Mouse (Mus musculus): ENCODE measurements at regions not wholly inside any gene's neighbourhood (a gene's known extent, or its start where the extent isn't known, plus 50 kb on each side); places are given as distances from the start of the nearest gene placed in this dataset.

DNA sequence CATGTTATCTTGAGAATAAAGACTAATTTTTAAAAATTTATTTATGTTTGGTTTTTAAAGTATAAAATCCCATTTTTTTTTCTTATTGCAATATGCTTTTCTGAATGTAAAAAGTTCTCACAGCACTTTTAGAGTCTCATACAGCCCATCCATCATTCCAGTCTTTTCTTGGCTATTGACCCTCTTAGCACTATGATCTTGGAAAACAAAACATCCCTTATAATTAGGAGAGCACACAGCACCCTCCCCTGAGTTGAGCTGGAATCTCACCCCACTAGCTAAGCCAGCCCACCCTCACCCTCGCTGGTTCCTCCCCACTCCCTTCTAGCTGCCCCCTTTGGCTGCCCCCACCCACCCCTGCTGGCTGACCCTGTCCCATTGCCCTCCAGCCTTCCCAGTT lies 154.2 kb upstream of the Ctnnb1 start (continued):
- TF ChIP-seq RCOR1 (IDR thresholded peaks at IDR 0.05; ENCODE audit: low read depth, low read length) (no peak), BHLHE40 (IDR thresholded peaks at IDR 0.05; ENCODE audit: borderline replicate concordance, low read depth, low read length) (no peak), JUND (IDR thresholded peaks at IDR 0.05; ENCODE audit: low read depth, low read length) (no peak), KAT2A (conservative IDR thresholded peaks at IDR 0.05; ENCODE audit: low read depth, low read length) (no peak), MXI1 (IDR thresholded peaks at IDR 0.05; ENCODE audit: low read depth, low read length) (no peak)

DNA sequence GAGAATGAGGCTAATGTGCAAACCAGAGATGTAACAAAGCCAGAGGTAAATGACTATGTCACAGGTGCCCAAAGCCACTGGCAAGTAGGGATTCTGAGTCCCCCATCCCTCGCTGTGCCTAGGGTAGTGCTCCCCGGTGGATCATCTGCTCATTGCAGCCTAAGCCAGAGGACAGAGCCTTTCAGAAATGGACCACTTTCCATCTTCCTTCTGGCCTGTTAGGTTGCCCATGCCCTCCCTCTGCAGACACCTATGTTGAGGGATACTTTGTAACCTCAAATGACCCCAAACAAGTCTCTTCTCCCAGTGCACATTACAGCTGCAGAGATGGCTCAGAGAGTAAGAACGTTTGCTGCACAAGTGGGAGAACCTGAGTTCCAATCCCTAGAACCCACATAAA lies 153.3 kb upstream of the Ctnnb1 start:
- DNase-seq (ENCODE audit: low read depth, low spot score), result peak; percentile 43
- Histone ChIP-seq H3K4me1 (ENCODE audit: control insufficient read depth in 1 of 2, insufficient read depth in 2 of 2, low read length in 2 of 2) (peaks cover 0 to 11% of the 10 kb centered on the region in 2 experiments), H3K9ac (ENCODE audit: control insufficient read depth, low read depth, low read length, poor library complexity, severe bottlenecking) (no peak overlapping the region), H3K9me3 (replicated peaks; ENCODE audit: insufficient read depth, low read length) (no peaks in the 10 kb centered on the region), H3K27me3 (ENCODE audit: control insufficient read depth in 1 of 2, insufficient read depth in 2 of 2, low read length in 2 of 2) (no peaks in the 10 kb centered on the region; a peak in 1 of 4 replicates), H3K79me2 (ENCODE audit: control insufficient read depth, insufficient read depth, low read length, poor library complexity) (no peaks in the 10 kb centered on the region), H3K27ac (ENCODE audit: control insufficient read depth, low read depth, low read length) (peak overlapping the region; percentile 81), H3K36me3 (ENCODE audit: control insufficient read depth in 1 of 2, insufficient read depth in 2 of 2, low read length in 2 of 2) (peaks cover 0 to 14% of the 10 kb centered on the region in 2 experiments; a peak in 2 of 4 replicates), H3K4me3 (ENCODE audit: control insufficient read depth in 1 of 2, insufficient read depth in 1 of 2, low read depth in 2 of 2, low read length in 2 of 2) (no peak overlapping the region)
- TF ChIP-seq CTCF (IDR thresholded peaks at IDR 0.05 in 2 of 3, conservative IDR thresholded peaks at IDR 0.05 in 1 of 3; ENCODE audit: control insufficient read depth in 1 of 3, insufficient read depth in 1 of 3, low read depth in 2 of 3, low read length in 3 of 3, poor library complexity in 1 of 3, severe bottlenecking in 1 of 3) (peak in 1 of 3 experiments; percentile 22; a peak in 2 of 6 replicates), CHD2 (IDR thresholded peaks at IDR 0.05; ENCODE audit: low read length) (no peak), TBP (IDR thresholded peaks at IDR 0.05; ENCODE audit: low read depth, low read length) (no peak), E2F4 (IDR thresholded peaks at IDR 0.05; ENCODE audit: borderline replicate concordance, low read depth, low read length) (no peak), ELF1 (IDR thresholded peaks at IDR 0.05; ENCODE audit: low read depth, low read length) (no peak)

DNA sequence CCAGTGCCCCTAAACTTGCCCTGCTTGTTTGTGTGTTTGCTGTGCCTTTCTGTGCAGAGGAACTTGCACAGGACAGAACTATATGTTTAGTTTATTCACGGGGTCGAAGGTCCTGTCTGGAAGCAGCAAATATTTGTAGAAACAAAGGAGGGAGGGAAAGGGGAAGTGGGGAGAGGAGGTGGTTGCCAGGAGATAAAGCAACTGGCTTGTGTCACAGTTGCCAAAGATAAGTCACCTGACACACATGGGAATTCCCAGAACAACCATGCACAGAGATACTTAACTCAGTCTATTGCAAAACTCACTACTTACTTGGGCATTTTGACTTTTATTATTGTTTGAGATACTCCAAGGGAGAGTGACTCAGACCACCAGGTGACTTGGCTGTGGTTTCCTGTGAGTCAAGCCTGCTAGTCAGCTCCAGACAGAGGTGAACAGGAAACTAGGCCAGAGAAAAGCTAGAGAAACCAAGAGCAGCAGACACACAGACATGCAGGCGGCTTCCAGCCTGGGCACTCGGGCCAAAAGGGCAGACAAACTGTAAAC lies 152.5 kb upstream of the Ctnnb1 start:
- Histone ChIP-seq H3K27ac (ENCODE audit: control insufficient read depth, low read depth, low read length) (peak overlapping the region; percentile 82), H3K79me2 (ENCODE audit: control insufficient read depth, insufficient read depth, low read length, poor library complexity) (no peaks in the 10 kb centered on the region), H3K9ac (ENCODE audit: control insufficient read depth, low read depth, low read length, poor library complexity, severe bottlenecking) (peak overlapping the region; percentile 48), H3K27me3 (ENCODE audit: control insufficient read depth in 1 of 2, insufficient read depth in 2 of 2, low read length in 2 of 2) (no peaks in the 10 kb centered on the region; a peak in 1 of 4 replicates), H3K4me3 (ENCODE audit: control insufficient read depth in 1 of 2, insufficient read depth in 1 of 2, low read depth in 2 of 2, low read length in 2 of 2) (peak overlapping the region in 1 of 2 experiments; percentile 35; a peak in 1 of 4 replicates), H3K4me1 (ENCODE audit: control insufficient read depth in 1 of 2, insufficient read depth in 2 of 2, low read length in 2 of 2) (peaks cover 0 to 11% of the 10 kb centered on the region in 2 experiments), H3K36me3 (ENCODE audit: control insufficient read depth in 1 of 2, insufficient read depth in 2 of 2, low read length in 2 of 2) (peaks cover 0 to 14% of the 10 kb centered on the region in 2 experiments; a peak in 2 of 4 replicates), H3K9me3 (replicated peaks; ENCODE audit: insufficient read depth, low read length) (no peaks in the 10 kb centered on the region)
- DNase-seq (ENCODE audit: low read depth, low spot score), result peak; percentile 90
- peak; percentile 96 to 97 for TF ChIP-seq EP300 (IDR thresholded peaks at IDR 0.05; ENCODE audit: low read depth in 1 of 2, low read length in 2 of 2)
- TF ChIP-seq JUND (IDR thresholded peaks at IDR 0.05; ENCODE audit: low read depth, low read length), result peak; percentile 92
- TF ChIP-seq MXI1 (IDR thresholded peaks at IDR 0.05; ENCODE audit: low read depth, low read length), result peak; percentile 90
- no peak for TF ChIP-seq POLR2AphosphoS5 (IDR thresholded peaks at IDR 0.05; ENCODE audit: borderline replicate concordance, low read depth, low read length)
- TF ChIP-seq TAL1 (IDR thresholded peaks at IDR 0.05; ENCODE audit: low read length), result peak; percentile 86
- TF ChIP-seq USF2 (IDR thresholded peaks at IDR 0.05; ENCODE audit: borderline replicate concordance in 1 of 2, insufficient read depth in 1 of 2, low read depth in 1 of 2, low read length in 2 of 2), result peak in 1 of 2 experiments; percentile 61; a peak in 1 of 4 replicates
- peak; percentile 57 for TF ChIP-seq MAX (IDR thresholded peaks at IDR 0.05; ENCODE audit: low read length)
- no peak for TF ChIP-seq CHD1 (IDR thresholded peaks at IDR 0.05; ENCODE audit: low read depth, low read length)
- 0 out of 2 replicates have a peak, but pooled peaks have one; percentile 29 for TF ChIP-seq NELFE (IDR thresholded peaks at IDR 0.05; ENCODE audit: low read depth, low read length)
- no peak for TF ChIP-seq UBTF (IDR thresholded peaks at IDR 0.05; ENCODE audit: borderline replicate concordance, insufficient read depth, low read depth, low read length)
- TF ChIP-seq BHLHE40 (IDR thresholded peaks at IDR 0.05; ENCODE audit: borderline replicate concordance, low read depth, low read length), result peak; percentile 97
- TF ChIP-seq GABPA (IDR thresholded peaks at IDR 0.05; ENCODE audit: low read depth, low read length), result no peak
- TF ChIP-seq ZC3H11A (IDR thresholded peaks at IDR 0.05; ENCODE audit: low read depth, low read length), result peak; percentile 3
- peak; percentile 27; the same call in 1 of the 2 replicates for TF ChIP-seq ZMIZ1 (IDR thresholded peaks at IDR 0.05; ENCODE audit: low read depth, low read length)
- TF ChIP-seq HCFC1 (IDR thresholded peaks at IDR 0.05; ENCODE audit: low read depth, low read length), result peak; percentile 58
- TF ChIP-seq E2F4 (IDR thresholded peaks at IDR 0.05; ENCODE audit: borderline replicate concordance, low read depth, low read length), result no peak
- peak; percentile 50; the same call in 1 of the 2 replicates for TF ChIP-seq MYC (IDR thresholded peaks at IDR 0.05; ENCODE audit: low read depth, low read length)
- TF ChIP-seq TCF12 (IDR thresholded peaks at IDR 0.05; ENCODE audit: low read depth, low read length), result peak; percentile 91
- TF ChIP-seq SIN3A (IDR thresholded peaks at IDR 0.05; ENCODE audit: low read length), result peak; percentile 93
- peak; percentile 76 for TF ChIP-seq MYB (IDR thresholded peaks at IDR 0.05; ENCODE audit: low read depth, low read length)
- TF ChIP-seq POLR2A (IDR thresholded peaks at IDR 0.05; ENCODE audit: control insufficient read depth in 1 of 2, insufficient read depth in 1 of 2, low read depth in 1 of 2, low read length in 2 of 2, poor library complexity in 1 of 2), result no peak
- no peak for TF ChIP-seq NRF1 (IDR thresholded peaks at IDR 0.05; ENCODE audit: insufficient read depth, low read depth, low read length, poor library complexity, severe bottlenecking)
